Mouse (Mus musculus) bone marrow, adult 2 months (tissue): ENCODE measurements around the gene Nudc.

Experiments
- CTCF ChIP-seq: fragments of 200-500 bp; IDR thresholded peaks from 2 replicates; pipeline ENCODE4 v1.5.1; 2011; ENCODE audit warnings: low read length, control low read depth; ENCODE audit not compliant: control insufficient read depth, insufficient read depth
- POLR2A ChIP-seq: fragments of 200-500 bp; IDR thresholded peaks from 2 replicates; pipeline ENCODE4 v1.6.1; 2011; ENCODE audit warnings: low read depth, mild to moderate bottlenecking, control low read depth, low read length, borderline replicate concordance; ENCODE audit not compliant: control insufficient read depth

GRCm38 (mm10) chr4:133574070-133574842 is 28.5 kb upstream of the Nudc start, which contains the start of gene Gpatch3:
- TF ChIP-seq POLR2A (peak; percentile 95), CTCF (peak; percentile 19; the same call in 1 of the 2 replicates)
